Mouse (Mus musculus): ENCODE results near the gene Acss2. TPM values are rescaled to one million over a fixed set of nuclear protein-coding genes. Genes with fewer than 3 reads are reported as not detected.

The Acss2 gene
- polyA plus RNA-seq, 1 experiment from 2014 or later: 14.3 TPM

- H3K27me3 ChIP-seq (ENCODE audit: poor library complexity, severe bottlenecking): peaks cover 97% of the 10 kb centered on the region
- peaks cover 48% of the 10 kb centered on the region for H3K4me1 ChIP-seq
- WGBS: 75% methylated on average over 13 of the region's 13 CpGs
- H3K4me3 ChIP-seq: 0 out of 2 replicates have a peak overlapping the region, but pooled peaks have one; percentile 54
- no peaks in the 10 kb centered on the region for H3K9me3 ChIP-seq
- H3K36me3 ChIP-seq (replicated peaks): peaks cover 23% of the 10 kb centered on the region
- DNase-seq (ENCODE audit: extremely low spot score, low spot score): no peak
- 0 out of 2 replicates have a peak overlapping the region, but pooled peaks have one; percentile 64 for H3K27ac ChIP-seq
Measured at GRCm38 (mm10) chr2:155628519-155628918, 110.8 kb downstream of the Acss2 start.

GRCm38 (mm10) chr2:155629231-155629661, 111.5 kb downstream of the Acss2 start:
- 2% methylated on average over 35 of the region's 35 CpGs for WGBS
- H3K4me3 ChIP-seq: peak overlapping the region; percentile 54
- peak overlapping the region; percentile 64 for H3K27ac ChIP-seq
- peaks cover 30% of the 10 kb centered on the region for H3K36me3 ChIP-seq (replicated peaks)
- no peaks in the 10 kb centered on the region for H3K9me3 ChIP-seq
- DNase-seq (ENCODE audit: extremely low spot score, low spot score): peak; percentile 54
- H3K27me3 ChIP-seq (ENCODE audit: poor library complexity, severe bottlenecking): peaks cover 98% of the 10 kb centered on the region
- peaks cover 48% of the 10 kb centered on the region for H3K4me1 ChIP-seq

- no peaks in the 10 kb centered on the region for H3K9me3 ChIP-seq
- H3K36me3 ChIP-seq (replicated peaks): peaks cover 39% of the 10 kb centered on the region
- WGBS: 19% methylated on average over 20 of the region's 20 CpGs
- H3K4me3 ChIP-seq: peak overlapping the region; percentile 16
- peaks cover 48% of the 10 kb centered on the region for H3K4me1 ChIP-seq
- H3K27ac ChIP-seq: no peak overlapping the region
- H3K27me3 ChIP-seq (ENCODE audit: poor library complexity, severe bottlenecking): peaks cover 99% of the 10 kb centered on the region
- no peak for DNase-seq (ENCODE audit: extremely low spot score, low spot score)
Measured at GRCm38 (mm10) chr2:155630153-155630552, 112.4 kb downstream of the Acss2 start.

GRCm38 (mm10) chr2:155630590-155631416, 113.1 kb downstream of the Acss2 start:
- 13% methylated on average over 43 of the region's 43 CpGs for WGBS
- H3K4me3 ChIP-seq: peak overlapping the region; percentile 16
- no peak for DNase-seq (ENCODE audit: extremely low spot score, low spot score)
- H3K36me3 ChIP-seq (replicated peaks): peaks cover 46% of the 10 kb centered on the region
- H3K4me1 ChIP-seq: peaks cover 48% of the 10 kb centered on the region
- H3K9me3 ChIP-seq: no peaks in the 10 kb centered on the region
- H3K27ac ChIP-seq: no peak overlapping the region
- peaks cover 97% of the 10 kb centered on the region for H3K27me3 ChIP-seq (ENCODE audit: poor library complexity, severe bottlenecking)

- WGBS: 61% methylated on average over 30 of the region's 30 CpGs
- Histone ChIP-seq H3K4me1 (peaks cover 39% of the 10 kb centered on the region), H3K27ac (no peak overlapping the region), H3K36me3 (replicated peaks) (peaks cover 61% of the 10 kb centered on the region), H3K27me3 (ENCODE audit: poor library complexity, severe bottlenecking) (peaks cover 81% of the 10 kb centered on the region), H3K4me3 (no peak overlapping the region), H3K9me3 (no peaks in the 10 kb centered on the region)
- no peak for DNase-seq (ENCODE audit: extremely low spot score, low spot score)
Measured at GRCm38 (mm10) chr2:155632138-155632936, 114.6 kb downstream of the Acss2 start.

- H3K27me3 ChIP-seq (ENCODE audit: poor library complexity, severe bottlenecking): peaks cover 73% of the 10 kb centered on the region
- 75% methylated on average over 19 of the region's 19 CpGs for WGBS
Measured at GRCm38 (mm10) chr2:155633121-155633520, 115.4 kb downstream of the Acss2 start.

GRCm38 (mm10) chr2:155633731-155634130, 116.0 kb downstream of the Acss2 start:
- Histone ChIP-seq H3K4me3 (no peak overlapping the region), H3K27me3 (ENCODE audit: poor library complexity, severe bottlenecking) (peaks cover 67% of the 10 kb centered on the region), H3K36me3 (replicated peaks) (peaks cover 75% of the 10 kb centered on the region), H3K27ac (no peak overlapping the region), H3K4me1 (peaks cover 33% of the 10 kb centered on the region), H3K9me3 (no peaks in the 10 kb centered on the region)
- WGBS: 86% methylated on average over 9 of the region's 9 CpGs
- DNase-seq (ENCODE audit: extremely low spot score, low spot score): no peak

More at GRCm38 (mm10) chr2:155633121-155633520, 115.4 kb downstream of the Acss2 start:
- DNase-seq (ENCODE audit: extremely low spot score, low spot score): no peak
- H3K27ac ChIP-seq: no peak overlapping the region
- peaks cover 38% of the 10 kb centered on the region for H3K4me1 ChIP-seq
- H3K9me3 ChIP-seq: no peaks in the 10 kb centered on the region
- H3K4me3 ChIP-seq: no peak overlapping the region
- peaks cover 69% of the 10 kb centered on the region for H3K36me3 ChIP-seq (replicated peaks)

- no peak overlapping the region for H3K4me3 ChIP-seq
- no peaks in the 10 kb centered on the region for H3K9me3 ChIP-seq
- DNase-seq (ENCODE audit: extremely low spot score, low spot score): no peak
- H3K4me1 ChIP-seq: peaks cover 24% of the 10 kb centered on the region
- peaks cover 59% of the 10 kb centered on the region for H3K27me3 ChIP-seq (ENCODE audit: poor library complexity, severe bottlenecking)
- no peak overlapping the region for H3K27ac ChIP-seq
- 92% methylated on average over 8 of the region's 8 CpGs for WGBS
- H3K36me3 ChIP-seq (replicated peaks): peaks cover 83% of the 10 kb centered on the region
Measured at GRCm38 (mm10) chr2:155634562-155634961, 116.8 kb downstream of the Acss2 start.

MicroRNA genes within 50 kb of the gene (microRNA counts, 519-probe panel; counts per million panel counts)
- 341 counts per million, percentile 65 among the panel's probes with 10 or more counts for microRNA mmu-miR-499

Small RNA genes within 50 kb of the gene (microRNA-seq; reads per million reads assigned to microRNA genes)
- 11.1 reads per million, percentile 22 among the genes with 10 or more reads in this experiment for gene Mir499

Other genes with a start within 250 kb of the Acss2 start
- 87.1 TPM in 2 replicates for gene Map1lc3a, start 241.7 kb upstream of the Acss2 start, polyA plus RNA-seq (2016; fragmentation: Nextera tagmentation; extraction: Ambion mirVana)
- 52.6 and 56.5 TPM in 2 replicates for gene Pigu, start 160.5 kb upstream of the Acss2 start, polyA plus RNA-seq (2016; fragmentation: Nextera tagmentation; extraction: Ambion mirVana)
- 28.9 and 33.7 TPM in 2 replicates for gene Trp53inp2, start 136.9 kb upstream of the Acss2 start, polyA plus RNA-seq (2016; fragmentation: Nextera tagmentation; extraction: Ambion mirVana)
- gene Ncoa6, start 44.1 kb upstream of the Acss2 start, polyA plus RNA-seq (2016; fragmentation: Nextera tagmentation; extraction: Ambion mirVana): 22.9 and 23.7 TPM in 2 replicates
- 9.8 and 10.9 TPM in 2 replicates for gene Ggt7, start 289 bp downstream of the Acss2 start, polyA plus RNA-seq (2016; fragmentation: Nextera tagmentation; extraction: Ambion mirVana)
- 22.6 and 24.2 TPM in 2 replicates for gene Gss, start 74.9 kb downstream of the Acss2 start, polyA plus RNA-seq (2016; fragmentation: Nextera tagmentation; extraction: Ambion mirVana)
- gene Myh7b, start 93.3 kb downstream of the Acss2 start, polyA plus RNA-seq (2016; fragmentation: Nextera tagmentation; extraction: Ambion mirVana): 0.67 and 0.73 TPM in 2 replicates
- gene Trpc4ap, start 174.4 kb downstream of the Acss2 start, polyA plus RNA-seq (2016; fragmentation: Nextera tagmentation; extraction: Ambion mirVana): 116 and 126 TPM in 2 replicates
- 30.5 and 30.9 TPM in 2 replicates for gene Edem2, start 211.5 kb downstream of the Acss2 start, polyA plus RNA-seq (2016; fragmentation: Nextera tagmentation; extraction: Ambion mirVana)
- gene Gm17581, start 217.9 kb downstream of the Acss2 start, polyA plus RNA-seq (2016; fragmentation: Nextera tagmentation; extraction: Ambion mirVana): not detected in 2 replicates
- 1.1 TPM in 2 replicates for gene Procr, start 233.2 kb downstream of the Acss2 start, polyA plus RNA-seq (2016; fragmentation: Nextera tagmentation; extraction: Ambion mirVana)